Mouse (Mus musculus): ENCODE measurements around the gene Tmco3. TPM values are rescaled to one million over a fixed set of nuclear protein-coding genes. Genes with fewer than 3 reads are reported as not detected.

The Tmco3 gene
- total and polyA plus RNA-seq, 3 experiments = 11.8 to 20.3 TPM; not detected in 1

GRCm38 (mm10) chr8:13353155-13353833, 65.3 kb downstream of the Tmco3 start (continued):
- TF ChIP-seq UBTF (IDR thresholded peaks at IDR 0.05; ENCODE audit: borderline replicate concordance, insufficient read depth, low read depth, low read length) (no peak), GABPA (IDR thresholded peaks at IDR 0.05; ENCODE audit: low read depth, low read length) (no peak), POLR2A (IDR thresholded peaks at IDR 0.05; ENCODE audit: control insufficient read depth in 1 of 2, insufficient read depth in 1 of 2, low read depth in 1 of 2, low read length in 2 of 2, poor library complexity in 1 of 2) (no peak; a peak in 1 of 4 replicates), MAZ (IDR thresholded peaks at IDR 0.05; ENCODE audit: low read depth, low read length) (no peak), NRF1 (IDR thresholded peaks at IDR 0.05; ENCODE audit: insufficient read depth, low read depth, low read length, poor library complexity, severe bottlenecking) (no peak), EP300 (IDR thresholded peaks at IDR 0.05; ENCODE audit: low read depth in 1 of 2, low read length in 2 of 2) (peak; percentile 86 to 87), MYB (IDR thresholded peaks at IDR 0.05; ENCODE audit: low read depth, low read length) (0 out of 2 replicates have a peak, but pooled peaks have one; percentile 14), ELF1 (IDR thresholded peaks at IDR 0.05; ENCODE audit: low read depth, low read length) (no peak), ZNF384 (IDR thresholded peaks at IDR 0.05; ENCODE audit: low read depth, low read length) (no peak), JUND (IDR thresholded peaks at IDR 0.05; ENCODE audit: low read depth, low read length) (no peak), TAL1 (IDR thresholded peaks at IDR 0.05; ENCODE audit: low read length) (peak; percentile 62), KAT2A (conservative IDR thresholded peaks at IDR 0.05; ENCODE audit: low read depth, low read length) (no peak), BHLHE40 (IDR thresholded peaks at IDR 0.05; ENCODE audit: borderline replicate concordance, low read depth, low read length) (no peak), RCOR1 (IDR thresholded peaks at IDR 0.05; ENCODE audit: low read depth, low read length) (peak; percentile 64; the same call in 1 of the 2 replicates), CHD1 (IDR thresholded peaks at IDR 0.05; ENCODE audit: low read depth, low read length) (no peak), MYC (IDR thresholded peaks at IDR 0.05; ENCODE audit: low read depth, low read length) (0 out of 2 replicates have a peak, but pooled peaks have one; percentile 51)

- no peak for TF ChIP-seq CTCF (IDR thresholded peaks at IDR 0.05 in 2 of 3, conservative IDR thresholded peaks at IDR 0.05 in 1 of 3; ENCODE audit: control insufficient read depth in 1 of 3, insufficient read depth in 1 of 3, low read depth in 2 of 3, low read length in 3 of 3, poor library complexity in 1 of 3, severe bottlenecking in 1 of 3)
- no peak for TF ChIP-seq POLR2A (IDR thresholded peaks at IDR 0.05; ENCODE audit: control insufficient read depth in 1 of 2, insufficient read depth in 1 of 2, low read depth in 1 of 2, low read length in 2 of 2, poor library complexity in 1 of 2)
- TF ChIP-seq MAZ (IDR thresholded peaks at IDR 0.05; ENCODE audit: low read depth, low read length) = no peak
- no peak for TF ChIP-seq SIN3A (IDR thresholded peaks at IDR 0.05; ENCODE audit: low read length)
- no peak for TF ChIP-seq MXI1 (IDR thresholded peaks at IDR 0.05; ENCODE audit: low read depth, low read length)
- no peak for TF ChIP-seq MAX (IDR thresholded peaks at IDR 0.05; ENCODE audit: low read length)
- no peak for TF ChIP-seq RCOR1 (IDR thresholded peaks at IDR 0.05; ENCODE audit: low read depth, low read length)
- TF ChIP-seq NRF1 (IDR thresholded peaks at IDR 0.05; ENCODE audit: insufficient read depth, low read depth, low read length, poor library complexity, severe bottlenecking) = no peak
- TF ChIP-seq EP300 (IDR thresholded peaks at IDR 0.05; ENCODE audit: low read depth in 1 of 2, low read length in 2 of 2) = no peak
- no peak for TF ChIP-seq ETS1 (IDR thresholded peaks at IDR 0.05; ENCODE audit: low read depth, low read length)
- TF ChIP-seq TBP (IDR thresholded peaks at IDR 0.05; ENCODE audit: low read depth, low read length) = no peak
- no peak for TF ChIP-seq USF1 (IDR thresholded peaks at IDR 0.05; ENCODE audit: low read depth, low read length)
- TF ChIP-seq MAFK (IDR thresholded peaks at IDR 0.05; ENCODE audit: borderline replicate concordance, low read depth, low read length) = no peak
- no peak for TF ChIP-seq BHLHE40 (IDR thresholded peaks at IDR 0.05; ENCODE audit: borderline replicate concordance, low read depth, low read length)
- TF ChIP-seq JUND (IDR thresholded peaks at IDR 0.05; ENCODE audit: low read depth, low read length) = no peak
- TF ChIP-seq CHD2 (IDR thresholded peaks at IDR 0.05; ENCODE audit: low read length) = no peak
- TF ChIP-seq POLR2AphosphoS5 (IDR thresholded peaks at IDR 0.05; ENCODE audit: borderline replicate concordance, low read depth, low read length) = no peak
- no peak for TF ChIP-seq TAL1 (IDR thresholded peaks at IDR 0.05; ENCODE audit: low read length)
- TF ChIP-seq MEF2A (IDR thresholded peaks at IDR 0.05; ENCODE audit: extremely low read depth, insufficient replicate concordance, low read depth, low read length, poor library complexity, severe bottlenecking) = no peak
- Histone ChIP-seq H3K27me3 (ENCODE audit: control insufficient read depth in 1 of 2, insufficient read depth in 2 of 2, low read length in 2 of 2) (no peaks in the 10 kb centered on the region), H3K79me2 (ENCODE audit: control insufficient read depth, insufficient read depth, low read length, poor library complexity) (peaks cover 72% of the 10 kb centered on the region), H3K36me3 (ENCODE audit: control insufficient read depth in 1 of 2, insufficient read depth in 2 of 2, low read length in 2 of 2) (peaks cover 41 to 45% of the 10 kb centered on the region in 2 experiments), H3K4me1 (ENCODE audit: control insufficient read depth in 1 of 2, insufficient read depth in 2 of 2, low read length in 2 of 2) (peaks cover 11 to 40% of the 10 kb centered on the region in 2 experiments), H3K4me3 (ENCODE audit: control insufficient read depth in 1 of 2, insufficient read depth in 1 of 2, low read depth in 2 of 2, low read length in 2 of 2) (no peak overlapping the region), H3K9ac (ENCODE audit: control insufficient read depth, low read depth, low read length, poor library complexity, severe bottlenecking) (no peak overlapping the region), H3K27ac (ENCODE audit: control insufficient read depth, low read depth, low read length) (peak overlapping the region; percentile 10; the same call in 1 of the 2 replicates), H3K9me3 (replicated peaks; ENCODE audit: insufficient read depth, low read length) (no peaks in the 10 kb centered on the region)
- no peak for DNase-seq (ENCODE audit: low read depth, low spot score)
Observed at GRCm38 (mm10) chr8:13353883-13354282, 65.9 kb downstream of the Tmco3 start.
